Mouse (Mus musculus) embryonic facial prominence, embryonic 10.5 days (tissue): ENCODE measurements around the gene Nr3c2. TPM values are rescaled to one million over a fixed set of nuclear protein-coding genes. Genes with fewer than 3 reads are reported as not detected.

Source experiments
- DNase-seq: peaks from one replicate; pipeline ENCODE4 v3.0.0-alpha.2; 2017; ENCODE audit warnings: low spot score
- H3K27ac ChIP-seq: fragments of 300-500 bp; sonication (generic); replicated peaks from 2 replicates; pipeline ENCODE4 v1.5.1; 2016; ENCODE audit warnings: mild to moderate bottlenecking
- H3K27me3 ChIP-seq: fragments of 300-500 bp; sonication (generic); replicated peaks from 2 replicates; pipeline ENCODE4 v1.6.1; 2016; ENCODE audit warnings: low read depth, mild to moderate bottlenecking; ENCODE audit not compliant: poor library complexity, severe bottlenecking
- H3K36me3 ChIP-seq: fragments of 300-500 bp; sonication (generic); replicated peaks from 2 replicates; pipeline ENCODE4 v1.6.1; 2016; ENCODE audit warnings: mild to moderate bottlenecking, moderate library complexity
- H3K4me1 ChIP-seq: fragments of 300-500 bp; sonication (generic); 2 replicates; pipeline ENCODE4 v1.6.1; 2016
- H3K4me3 ChIP-seq: fragments of 300-500 bp; sonication (generic); 2 replicates; pipeline ENCODE4 v1.5.1; 2016; ENCODE audit warnings: mild to moderate bottlenecking, moderate library complexity
- H3K9me3 ChIP-seq: fragments of 300-500 bp; sonication (generic); 2 replicates; pipeline ENCODE4 v1.6.1; 2016; ENCODE audit warnings: mild to moderate bottlenecking
- WGBS: fragments of 180-500 bp; shearing (Covaris S2); methylation state at CpG from one replicate; pipeline ENCODE4 v1.1.7; 2016; 5-methylcytosine and 5-hydroxymethylcytosine counted together
- polyA plus RNA-seq: library from polyadenylated mRNA; unstranded; fragments of >200 nt; fragmentation: Nextera tagmentation; extraction: Ambion mirVana; gene quantifications from 2 replicates; pipeline ENCODE4 v1.2.1, GENCODE M21; 2016

Gene Nr3c2
- polyA plus RNA-seq, 1 experiment from 2014 or later, result 0.15 TPM

DNA sequence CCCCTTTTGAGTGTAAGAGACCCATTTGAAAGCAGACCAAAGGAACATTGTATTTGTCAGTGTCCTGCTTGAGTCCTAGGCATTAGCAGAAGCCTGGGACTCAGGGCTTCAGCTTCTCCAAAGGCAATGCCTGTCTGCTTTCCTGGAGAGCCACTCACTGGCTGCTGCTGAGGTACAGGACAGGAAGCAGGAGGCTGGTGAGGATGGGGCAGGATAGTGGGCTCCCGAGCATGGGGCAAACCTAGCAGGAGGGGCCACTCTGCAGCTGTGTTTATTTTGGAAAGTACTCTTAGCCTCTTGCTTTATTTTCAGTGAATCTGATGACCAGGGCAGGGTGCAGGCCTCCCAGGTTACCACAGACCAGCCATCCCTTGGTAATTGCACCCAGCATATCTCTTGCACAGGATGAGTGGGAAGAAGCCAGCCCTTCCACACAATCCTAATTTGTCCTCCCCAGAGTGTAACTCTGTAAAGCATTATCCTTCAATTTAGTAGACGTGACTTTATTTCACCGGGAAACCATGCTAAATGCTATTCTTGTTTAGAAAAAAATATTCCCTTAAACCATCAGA is 314.7 kb downstream of the Nr3c2 start:
- H3K9me3 ChIP-seq, result no peaks in the 10 kb centered on the region
- H3K27ac ChIP-seq, result no peak overlapping the region
- H3K27me3 ChIP-seq, result no peaks in the 10 kb centered on the region
- 0 out of 2 replicates have a peak, but pooled peaks cover 4% of the 10 kb centered on the region for H3K4me1 ChIP-seq
- DNase-seq, result no peak
- no peak overlapping the region for H3K4me3 ChIP-seq
- H3K36me3 ChIP-seq, result no peaks in the 10 kb centered on the region
- 71% methylated on average over 3 of the region's 3 CpGs for WGBS

DNA sequence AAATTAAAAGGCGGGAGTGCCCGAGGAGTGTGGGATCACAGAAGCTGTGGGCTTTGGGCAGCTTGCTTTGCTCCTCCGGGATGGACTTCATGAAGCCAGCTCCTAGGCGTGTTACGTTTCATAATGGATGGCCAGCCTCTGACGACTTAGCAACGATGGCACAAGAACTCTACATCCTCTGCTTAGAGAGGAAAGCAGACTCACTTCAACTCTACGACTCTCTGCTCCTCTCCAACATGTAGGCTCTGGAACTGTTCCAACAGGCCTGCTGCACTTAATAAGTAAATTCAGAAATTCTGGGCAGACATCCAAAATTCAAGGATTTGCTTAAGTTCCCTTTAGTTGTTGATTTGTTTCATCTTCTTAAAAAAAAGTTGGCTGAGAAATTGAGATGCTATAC is 315.4 kb downstream of the Nr3c2 start:
- no peak overlapping the region for H3K27ac ChIP-seq
- no peak for DNase-seq
- H3K27me3 ChIP-seq, result no peaks in the 10 kb centered on the region
- H3K36me3 ChIP-seq, result no peaks in the 10 kb centered on the region
- H3K9me3 ChIP-seq, result no peaks in the 10 kb centered on the region
- 89% methylated on average over 8 of the region's 8 CpGs for WGBS
- H3K4me1 ChIP-seq, result 0 out of 2 replicates have a peak, but pooled peaks cover 4% of the 10 kb centered on the region
- no peak overlapping the region for H3K4me3 ChIP-seq

DNA sequence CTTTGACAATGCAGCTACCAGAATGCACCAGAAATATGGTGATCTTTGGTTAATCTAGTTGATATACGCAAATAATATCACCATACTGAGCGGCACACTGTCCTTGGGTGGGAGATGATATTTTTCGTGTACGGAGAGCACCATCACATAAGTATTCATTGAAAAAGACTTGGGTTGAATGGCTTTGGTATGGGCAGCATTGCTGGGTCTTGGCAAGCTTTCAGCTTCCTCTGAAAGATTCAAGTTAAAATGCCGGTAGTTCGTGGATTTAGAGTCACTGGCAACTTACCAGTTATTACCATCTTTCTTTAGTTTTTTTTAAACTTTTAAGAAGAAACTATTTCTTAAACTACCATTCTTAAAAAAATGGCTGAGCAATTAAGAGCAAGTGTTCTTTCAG is 315.9 kb downstream of the Nr3c2 start:
- WGBS, result 94% methylated on average over 6 of the region's 6 CpGs

DNA sequence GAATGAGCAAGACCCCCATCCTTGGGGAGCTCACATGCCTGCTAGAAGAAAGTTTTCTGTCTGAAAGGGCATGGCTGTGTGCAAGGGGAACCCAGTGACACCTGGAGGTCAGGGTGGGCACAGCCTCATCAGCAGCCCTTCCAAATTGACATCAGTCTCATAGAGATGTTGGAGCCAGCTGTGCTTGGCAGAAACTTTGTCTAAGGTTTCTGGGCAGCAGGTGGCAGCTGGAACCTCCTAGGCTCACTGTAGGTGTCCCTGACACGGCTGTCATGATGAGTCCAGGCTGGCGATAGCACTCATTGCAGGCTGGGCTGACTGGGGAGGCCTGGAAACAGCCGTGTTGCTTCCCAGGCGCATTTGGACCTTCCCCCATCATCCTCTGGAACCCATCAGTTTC is 323.9 kb downstream of the Nr3c2 start:
- no peaks in the 10 kb centered on the region for H3K9me3 ChIP-seq
- no peaks in the 10 kb centered on the region for H3K36me3 ChIP-seq
- WGBS, result 76% methylated on average over 4 of the region's 4 CpGs
- no peak for DNase-seq
- 0 out of 2 replicates have a peak, but pooled peaks cover 4% of the 10 kb centered on the region for H3K4me1 ChIP-seq
- H3K27me3 ChIP-seq, result no peaks in the 10 kb centered on the region
- no peak overlapping the region for H3K27ac ChIP-seq
- H3K4me3 ChIP-seq, result no peak overlapping the region

More for the DNA sequence above, 315.9 kb downstream of the Nr3c2 start:
- no peak for DNase-seq
- H3K27ac ChIP-seq, result no peak overlapping the region
- 0 out of 2 replicates have a peak, but pooled peaks cover 4% of the 10 kb centered on the region for H3K4me1 ChIP-seq
- no peak overlapping the region for H3K4me3 ChIP-seq
- H3K27me3 ChIP-seq, result no peaks in the 10 kb centered on the region
- no peaks in the 10 kb centered on the region for H3K9me3 ChIP-seq
- H3K36me3 ChIP-seq, result no peaks in the 10 kb centered on the region

DNA sequence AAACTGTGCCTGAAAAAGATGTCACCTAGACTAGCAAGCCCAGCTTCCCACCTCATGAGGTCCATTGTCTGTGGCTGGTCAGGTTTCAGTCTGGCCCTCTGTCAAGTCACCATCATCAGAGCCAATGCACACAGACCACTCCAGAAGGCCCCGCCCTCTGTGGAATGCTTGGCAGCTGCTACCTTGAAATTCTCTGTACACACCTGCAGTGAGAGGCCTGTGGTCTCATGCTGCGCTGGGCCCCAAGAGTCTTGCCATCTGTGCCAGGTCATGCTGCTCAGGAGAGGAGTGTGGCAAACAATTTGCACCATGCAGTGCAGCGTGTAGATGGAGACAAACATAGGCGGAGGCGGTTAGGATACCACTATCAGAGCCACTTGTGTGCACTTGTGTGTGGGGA is 328.5 kb downstream of the Nr3c2 start:
- WGBS, result 92% methylated on average over 5 of the region's 5 CpGs
- 0 out of 2 replicates have a peak, but pooled peaks cover 4% of the 10 kb centered on the region for H3K4me1 ChIP-seq

DNA sequence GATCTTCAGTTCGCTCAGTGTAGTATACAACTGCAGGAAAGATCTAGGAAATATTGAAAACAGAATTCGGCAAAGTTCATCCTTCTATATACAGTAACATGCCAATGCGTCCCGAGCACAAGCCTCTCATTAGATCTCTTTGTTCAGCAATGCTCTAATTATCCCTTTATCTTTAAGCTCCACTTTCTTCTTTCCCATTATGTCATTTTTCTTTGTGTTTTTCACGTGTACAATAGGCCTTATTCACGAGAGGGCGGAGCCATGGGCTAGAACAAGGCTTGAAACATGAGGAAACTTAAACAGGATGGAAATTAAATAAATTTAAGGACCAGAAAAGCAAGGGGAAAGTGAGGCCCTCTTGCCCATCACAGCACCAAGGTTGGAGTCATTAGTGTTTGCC is 329.4 kb downstream of the Nr3c2 start:
- Histone ChIP-seq H3K27ac (no peak overlapping the region), H3K27me3 (no peaks in the 10 kb centered on the region), H3K4me1 (0 out of 2 replicates have a peak, but pooled peaks cover 4% of the 10 kb centered on the region), H3K36me3 (no peaks in the 10 kb centered on the region), H3K9me3 (no peaks in the 10 kb centered on the region), H3K4me3 (no peak overlapping the region)
- DNase-seq, result no peak
- WGBS, result 84% methylated on average over 7 of the region's 7 CpGs

More for the DNA sequence above, 328.5 kb downstream of the Nr3c2 start:
- no peaks in the 10 kb centered on the region for H3K9me3 ChIP-seq
- H3K27me3 ChIP-seq, result no peaks in the 10 kb centered on the region
- no peaks in the 10 kb centered on the region for H3K36me3 ChIP-seq
- H3K4me3 ChIP-seq, result no peak overlapping the region
- no peak overlapping the region for H3K27ac ChIP-seq
- DNase-seq, result no peak

DNA sequence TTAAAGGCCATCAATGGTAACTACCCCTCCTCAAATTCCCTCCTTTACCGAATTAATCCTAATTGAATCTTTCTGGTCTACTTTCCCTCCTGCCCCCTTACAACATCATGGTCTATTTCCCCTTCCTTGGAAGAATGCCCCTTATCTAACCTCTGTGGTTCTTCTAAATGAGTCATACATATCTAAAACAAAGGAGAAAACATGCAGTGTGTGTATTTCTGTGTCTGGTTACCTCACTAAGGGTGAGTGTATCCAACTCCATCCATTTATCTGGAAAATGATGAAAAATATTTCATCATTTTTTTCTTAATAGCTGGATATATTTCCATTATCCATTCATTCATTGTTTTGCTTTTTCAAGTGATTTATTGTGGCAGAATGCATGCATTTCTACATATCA is 332.0 kb downstream of the Nr3c2 start:
- Histone ChIP-seq H3K4me3 (no peak overlapping the region), H3K36me3 (no peaks in the 10 kb centered on the region), H3K27me3 (no peaks in the 10 kb centered on the region), H3K4me1 (0 out of 2 replicates have a peak, but pooled peaks cover 4% of the 10 kb centered on the region), H3K27ac (no peak overlapping the region), H3K9me3 (no peaks in the 10 kb centered on the region)
- no peak for DNase-seq
- 83% methylated on average over 1 of the region's 1 CpGs for WGBS

DNA sequence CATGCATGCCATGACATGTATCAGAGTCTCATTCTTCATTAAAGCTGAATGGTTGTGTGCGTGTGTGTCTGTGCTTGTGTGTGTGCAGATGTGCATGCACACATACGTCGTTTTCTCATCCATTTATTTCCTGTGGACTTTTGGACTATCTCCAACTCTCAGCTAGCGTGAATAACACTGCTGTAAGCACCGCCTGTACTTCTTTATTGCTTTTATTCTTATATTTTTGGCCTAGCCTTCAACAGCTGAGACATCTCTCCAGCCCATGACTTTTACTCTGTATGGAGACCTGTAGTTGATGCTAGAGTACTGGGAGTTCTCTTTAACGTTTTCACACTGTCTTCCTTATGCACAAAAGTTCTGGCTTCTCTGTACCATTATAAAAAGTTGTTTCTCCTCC is 332.6 kb downstream of the Nr3c2 start:
- 92% methylated on average over 6 of the region's 6 CpGs for WGBS
- no peaks in the 10 kb centered on the region for H3K27me3 ChIP-seq
- no peak overlapping the region for H3K27ac ChIP-seq
- H3K36me3 ChIP-seq, result no peaks in the 10 kb centered on the region
- DNase-seq, result no peak
- H3K4me1 ChIP-seq, result 0 out of 2 replicates have a peak, but pooled peaks cover 4% of the 10 kb centered on the region
- H3K9me3 ChIP-seq, result no peaks in the 10 kb centered on the region
- H3K4me3 ChIP-seq, result no peak overlapping the region

DNA sequence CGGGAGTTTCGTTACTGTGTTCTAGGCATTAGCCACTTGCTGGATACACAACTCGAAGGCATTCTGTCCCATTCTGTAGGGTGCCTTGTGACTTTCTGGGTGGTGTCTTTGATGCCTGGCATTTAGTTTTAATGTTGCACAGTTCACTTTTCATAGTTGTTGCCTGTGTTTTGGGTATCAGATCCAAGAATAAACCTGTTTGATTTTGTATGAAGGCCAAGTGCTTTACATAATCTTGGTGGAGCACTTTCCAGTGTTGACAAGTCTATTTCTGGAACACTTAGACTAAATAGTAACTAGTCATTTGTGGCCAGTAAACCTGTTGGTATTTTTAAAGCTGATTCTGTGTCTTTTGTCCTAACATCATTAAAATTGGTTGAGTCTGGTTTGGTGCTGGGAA is 333.2 kb downstream of the Nr3c2 start:
- Histone ChIP-seq H3K27ac (no peak overlapping the region), H3K27me3 (no peaks in the 10 kb centered on the region), H3K4me3 (no peak overlapping the region), H3K4me1 (0 out of 2 replicates have a peak, but pooled peaks cover 4% of the 10 kb centered on the region), H3K9me3 (no peaks in the 10 kb centered on the region), H3K36me3 (no peaks in the 10 kb centered on the region)
- WGBS, result 93% methylated on average over 3 of the region's 3 CpGs
- DNase-seq, result no peak

DNA sequence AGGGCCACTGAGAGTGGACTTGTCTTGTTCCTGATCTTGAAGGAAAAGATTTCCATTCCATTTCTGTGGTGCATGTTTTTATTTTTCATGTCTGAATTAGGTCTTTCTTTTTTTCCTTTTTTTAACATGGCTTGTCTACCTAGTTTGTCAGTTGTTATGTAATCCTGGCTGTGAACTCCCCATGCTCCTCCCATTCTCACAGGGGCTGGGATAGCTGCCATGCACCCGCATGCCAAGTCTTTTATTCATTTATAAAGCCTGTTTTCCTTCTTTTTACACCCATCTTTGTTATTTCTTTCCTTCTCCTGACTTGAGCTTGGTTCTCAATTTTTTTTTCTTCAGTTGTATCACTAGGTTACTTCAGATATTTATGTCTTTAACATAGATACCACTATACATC is 337.5 kb downstream of the Nr3c2 start:
- Histone ChIP-seq H3K27ac (no peak overlapping the region), H3K4me3 (no peak overlapping the region), H3K9me3 (no peaks in the 10 kb centered on the region), H3K27me3 (no peaks in the 10 kb centered on the region), H3K36me3 (no peaks in the 10 kb centered on the region), H3K4me1 (peaks cover 3% of the 10 kb centered on the region; the same call in 1 of the 2 replicates)
- no peak for DNase-seq
- WGBS, result 73% methylated on average over 1 of the region's 1 CpGs

DNA sequence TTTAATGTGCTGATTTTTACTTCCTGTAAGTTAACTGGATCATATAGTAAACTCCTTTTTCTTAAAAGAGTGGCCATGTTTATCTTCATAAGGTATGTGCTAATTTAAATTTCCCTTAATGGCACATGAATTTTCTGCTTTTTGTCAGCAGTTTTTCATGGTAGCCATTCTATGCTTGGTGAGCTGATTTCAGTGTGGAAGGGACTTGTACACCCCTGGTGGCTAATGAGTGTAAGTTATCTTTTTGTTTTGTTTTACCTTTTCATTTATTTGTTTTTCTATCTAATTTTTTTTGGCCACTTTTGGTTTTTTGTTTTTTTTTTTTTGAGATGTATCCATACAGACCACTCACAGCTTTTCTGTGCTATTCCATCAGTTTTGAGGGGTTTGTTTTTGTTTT is 340.2 kb downstream of the Nr3c2 start:
- Histone ChIP-seq H3K36me3 (no peaks in the 10 kb centered on the region), H3K4me1 (peaks cover 3% of the 10 kb centered on the region; the same call in 1 of the 2 replicates), H3K27me3 (no peaks in the 10 kb centered on the region), H3K27ac (no peak overlapping the region), H3K4me3 (no peak overlapping the region), H3K9me3 (no peaks in the 10 kb centered on the region)
- no peak for DNase-seq

DNA sequence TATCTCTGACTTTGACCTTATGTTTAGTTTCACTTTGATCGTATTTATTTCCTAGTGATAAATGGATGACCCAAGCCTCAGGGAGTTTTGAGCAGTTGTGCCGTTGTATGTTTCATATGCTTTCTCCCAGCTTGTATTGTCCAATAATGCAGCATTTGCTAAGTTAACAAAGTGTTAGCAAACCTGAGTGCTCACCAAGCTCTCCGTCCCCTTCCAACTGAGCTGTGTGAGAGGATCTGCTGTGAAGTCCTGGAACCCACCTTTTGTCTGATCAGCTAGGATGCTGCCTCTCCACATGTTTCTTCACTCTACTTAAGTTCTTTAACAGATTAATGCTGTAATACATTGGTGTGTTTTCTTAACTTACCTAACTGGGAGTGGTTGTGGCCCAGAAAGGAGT is 342.1 kb downstream of the Nr3c2 start:
- DNase-seq, result no peak
- no peak overlapping the region for H3K4me3 ChIP-seq

DNA sequence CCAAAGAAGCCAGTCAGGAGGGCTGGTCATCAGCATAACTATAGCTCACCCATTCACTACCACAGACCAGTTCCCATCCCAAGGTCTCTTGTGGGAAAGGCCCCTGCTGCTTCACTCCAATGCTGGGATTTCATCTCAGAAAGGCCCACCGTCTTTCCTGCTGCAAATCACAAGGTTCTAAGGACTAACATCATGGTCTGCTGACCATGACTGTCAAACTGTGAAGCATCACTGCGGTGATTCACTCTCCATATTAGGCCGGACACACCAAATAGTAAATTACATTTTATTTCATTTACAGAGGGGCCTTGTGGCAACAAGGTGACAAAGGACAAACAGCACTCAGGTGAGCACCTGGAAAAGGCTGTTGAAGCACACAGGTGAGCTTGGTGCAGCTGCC is 350.9 kb downstream of the Nr3c2 start:
- no peak for DNase-seq
- no peaks in the 10 kb centered on the region for H3K9me3 ChIP-seq
- no peak overlapping the region for H3K4me3 ChIP-seq
- 88% methylated on average over 3 of the region's 3 CpGs for WGBS
- no peaks in the 10 kb centered on the region for H3K4me1 ChIP-seq
- no peak overlapping the region for H3K27ac ChIP-seq
- H3K27me3 ChIP-seq, result no peaks in the 10 kb centered on the region
- H3K36me3 ChIP-seq, result peaks cover 62% of the 10 kb centered on the region

More for the DNA sequence above, 342.1 kb downstream of the Nr3c2 start:
- no peaks in the 10 kb centered on the region for H3K9me3 ChIP-seq
- 0 out of 2 replicates have a peak, but pooled peaks cover 4% of the 10 kb centered on the region for H3K36me3 ChIP-seq
- H3K27ac ChIP-seq, result no peak overlapping the region
- peaks cover 3% of the 10 kb centered on the region; the same call in 1 of the 2 replicates for H3K4me1 ChIP-seq
- H3K27me3 ChIP-seq, result no peaks in the 10 kb centered on the region
- WGBS, result 96% methylated on average over 3 of the region's 3 CpGs
